Mouse (Mus musculus) granulocyte monocyte progenitor cell, adult 5-6 weeks (primary cell): ENCODE measurements around the gene Vmp1. TPM values are rescaled to one million over a fixed set of nuclear protein-coding genes. Genes with fewer than 3 reads are reported as not detected.

Experiments
- ATAC-seq: replicated peaks from 2 replicates; pipeline ENCODE4 v1.8.0; 2016; ENCODE audit warnings: mild to moderate bottlenecking, moderate TSS enrichment, inconsistent platforms; ENCODE audit not compliant: poor library complexity, severe bottlenecking
- total RNA-seq, 2 experiments: library from RNA; stranded (forward) in 1 of 2; stranded (reverse) in 1 of 2; fragments of 200-712, 200-1000 nt in 1 of 2; fragments of >200 nt in 1 of 2; fragmentation: Nextera tagmentation in 1 of 2; gene quantifications; 2 replicates each; pipeline ENCODE4 v1.2.3; 2014 to 2017

The Vmp1 gene
- total RNA-seq, 2 experiments from 2014 or later = 79.1 to 83.8 TPM

DNA sequence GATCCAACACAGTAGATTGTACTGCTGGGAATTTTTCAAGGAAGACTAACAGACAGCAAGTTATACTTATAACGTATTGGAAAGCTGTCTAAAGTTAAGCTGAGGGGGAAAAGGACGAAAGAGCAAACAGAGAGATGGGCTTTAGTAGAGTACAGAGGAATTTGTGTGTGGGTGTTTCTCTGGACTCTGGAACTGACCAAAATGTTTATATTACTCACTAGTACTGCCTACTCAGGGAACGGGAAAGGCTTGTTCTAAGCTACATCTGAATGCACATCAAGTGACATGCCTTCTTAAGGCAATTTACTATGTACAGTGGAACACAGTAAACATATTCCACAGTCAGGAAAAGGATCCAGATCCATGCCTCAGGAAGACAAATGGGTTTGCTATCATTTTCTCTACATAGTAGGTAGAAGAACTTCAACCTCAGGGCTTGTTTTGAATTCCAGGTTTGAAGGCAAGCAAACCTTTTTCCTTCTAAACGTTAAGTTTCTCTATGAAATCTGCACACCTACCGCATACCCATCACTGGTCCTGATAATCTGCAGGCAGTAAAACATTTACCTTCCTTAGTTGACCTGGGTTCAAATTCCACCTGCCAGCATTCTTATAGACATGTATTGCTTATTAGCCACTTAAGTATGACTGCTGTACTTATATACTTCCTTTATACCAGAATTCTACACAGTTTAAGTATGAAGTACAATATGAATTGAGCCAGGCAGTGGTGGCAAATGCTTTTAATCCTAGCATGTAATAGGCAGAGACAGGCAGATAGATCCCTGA, 78.7 kb downstream of the Vmp1 start:
- no peak for ATAC-seq

DNA sequence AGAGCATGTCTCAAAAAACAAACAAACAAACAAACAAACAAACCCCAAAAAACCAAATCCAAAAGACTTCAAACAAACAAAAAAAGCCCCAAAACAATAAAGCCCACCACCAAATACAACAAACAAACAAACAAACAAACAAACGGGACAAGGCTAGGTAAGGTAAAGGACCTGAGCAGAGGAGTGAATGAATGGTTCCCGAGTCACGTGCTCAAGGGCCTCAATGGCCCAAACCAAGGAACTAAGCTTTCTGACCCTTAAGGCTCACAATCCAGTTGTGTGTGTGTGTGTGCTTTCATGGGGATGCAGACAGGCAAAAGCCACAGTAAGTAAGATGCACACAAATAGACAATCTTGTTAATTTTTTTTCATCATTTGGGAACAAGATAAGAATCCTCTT, 79.3 kb downstream of the Vmp1 start:
- no peak for ATAC-seq

DNA sequence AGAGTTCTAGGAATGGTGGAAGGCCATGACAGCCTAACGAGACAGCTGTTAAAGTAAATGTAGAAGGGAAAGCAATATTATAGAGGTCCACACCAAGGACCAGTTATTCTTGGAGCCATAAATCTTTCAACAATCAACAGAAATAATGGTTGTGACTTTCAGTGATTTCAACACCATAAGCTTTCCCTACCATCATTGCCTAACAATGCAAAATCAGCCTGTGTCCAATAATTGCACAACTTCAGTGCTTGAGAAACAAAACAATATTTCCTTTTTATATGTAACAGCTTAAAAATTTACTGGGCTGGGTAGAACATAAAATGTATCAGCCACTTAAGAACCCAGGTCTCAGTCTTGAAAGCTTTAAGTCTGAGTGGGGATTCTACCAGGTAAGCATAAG, 79.9 kb downstream of the Vmp1 start:
- peak; percentile 93 for ATAC-seq

DNA sequence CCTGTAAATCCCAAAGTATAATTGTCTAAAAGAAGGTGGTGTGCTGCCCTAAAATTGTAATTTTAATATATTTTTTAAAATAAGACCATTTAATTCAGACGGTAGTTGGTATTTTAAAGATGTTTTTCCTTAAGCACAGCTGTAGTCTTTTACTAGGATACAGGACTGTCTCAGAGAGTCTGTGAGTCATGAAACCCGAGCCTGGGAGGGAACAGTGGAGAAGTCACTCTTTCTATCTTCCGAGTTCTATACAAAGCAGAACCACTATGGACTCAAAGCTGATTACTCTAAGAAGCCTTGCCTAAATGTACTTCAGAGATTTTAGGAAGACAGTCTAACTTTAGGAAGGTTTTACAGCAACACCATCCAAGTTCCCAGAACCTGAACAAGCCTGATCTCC, 81.5 kb downstream of the Vmp1 start:
- ATAC-seq = no peak

DNA sequence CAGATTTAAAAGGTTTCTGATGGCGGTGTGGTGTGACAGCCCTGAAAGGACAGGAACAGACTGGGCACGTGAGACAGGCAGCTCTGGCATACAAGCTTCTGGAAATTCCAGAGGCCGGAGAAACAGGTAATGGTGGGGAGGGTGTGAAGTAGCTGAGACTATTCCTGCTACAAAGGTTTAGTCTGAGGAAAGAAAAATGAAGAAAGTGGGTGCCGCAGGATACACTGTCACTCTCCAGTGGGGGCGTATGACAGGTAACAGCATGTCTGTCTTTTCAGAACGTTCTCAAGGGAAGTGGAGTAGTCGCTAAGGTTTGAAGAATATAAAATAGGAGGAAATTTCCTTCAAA, 83.5 kb downstream of the Vmp1 start:
- no peak for ATAC-seq

DNA sequence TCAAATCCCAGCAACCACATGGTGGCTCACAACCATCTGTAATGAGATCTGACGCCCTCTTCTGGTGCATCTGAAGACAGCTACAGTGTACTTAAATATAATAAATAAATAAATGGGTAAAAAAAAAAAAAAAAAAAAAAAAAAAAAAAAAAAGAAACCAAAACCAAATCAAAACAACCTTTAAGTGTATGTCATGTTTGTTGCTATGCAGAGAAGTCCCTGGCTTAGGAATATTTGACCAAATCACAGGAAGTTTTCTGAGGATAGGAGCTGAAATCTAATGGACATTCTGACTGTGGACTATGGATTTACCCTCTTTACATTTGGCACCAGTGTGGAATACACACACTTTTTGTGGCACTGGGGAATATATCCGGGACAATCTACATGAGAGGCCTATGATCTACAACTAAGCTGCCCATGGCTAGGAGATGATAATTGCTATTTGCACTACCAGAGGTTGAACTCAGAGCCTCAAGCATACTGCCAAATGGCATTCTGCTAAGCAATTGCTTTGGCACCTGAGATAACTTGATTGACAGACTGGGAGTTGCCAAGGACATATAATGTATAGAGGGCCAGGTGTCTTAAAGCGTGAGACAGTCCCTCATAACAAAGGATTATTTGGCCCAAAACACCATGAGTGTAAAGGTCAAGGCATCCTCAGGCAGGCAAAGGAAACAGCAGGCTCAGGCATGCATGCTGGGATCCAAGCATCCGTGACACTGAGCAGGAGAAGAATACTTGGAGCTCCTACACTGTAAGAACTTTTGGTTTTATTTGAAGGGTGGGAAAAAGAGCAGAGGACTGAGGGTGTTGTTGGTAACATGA, 84.0 kb downstream of the Vmp1 start:
- no peak for ATAC-seq

DNA sequence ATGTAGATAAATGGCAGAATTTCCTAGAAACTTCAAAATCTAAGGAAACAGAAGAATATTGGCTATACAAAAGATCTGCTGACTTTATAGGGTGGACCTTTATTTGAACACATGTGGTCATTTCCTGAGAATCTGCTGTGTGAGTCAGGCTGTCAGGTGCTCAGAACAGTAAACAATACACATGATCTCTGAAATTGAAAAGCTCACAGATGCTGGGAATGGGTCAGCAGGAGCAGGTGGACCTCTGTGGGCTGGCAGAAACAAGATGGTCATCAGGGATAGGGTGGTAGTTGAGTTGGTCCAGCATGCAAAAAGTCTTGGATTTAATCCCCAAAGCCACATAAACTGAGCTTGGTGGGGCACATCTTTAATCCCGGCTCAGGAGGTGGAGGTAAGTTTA, 85.1 kb downstream of the Vmp1 start:
- ATAC-seq = no peak

DNA sequence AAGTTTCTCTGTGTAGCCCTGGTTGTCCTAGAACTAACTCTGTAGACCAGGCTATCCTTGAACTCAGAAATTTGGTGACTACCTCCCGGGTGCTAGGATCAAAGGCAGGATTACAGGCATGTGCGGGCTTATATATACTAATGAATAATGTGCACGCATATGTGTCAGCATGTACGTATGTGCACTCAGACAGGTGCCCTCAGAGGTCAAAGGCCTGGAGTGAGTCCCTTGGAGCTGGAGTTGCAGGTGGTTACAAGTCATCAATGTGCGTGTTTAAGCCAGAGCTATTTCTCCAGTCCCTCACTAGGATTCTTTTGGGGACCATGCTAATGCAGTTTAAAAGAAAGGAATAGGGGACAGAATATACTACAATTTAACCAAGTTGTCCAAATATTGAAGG, 85.5 kb downstream of the Vmp1 start:
- no peak for ATAC-seq

DNA sequence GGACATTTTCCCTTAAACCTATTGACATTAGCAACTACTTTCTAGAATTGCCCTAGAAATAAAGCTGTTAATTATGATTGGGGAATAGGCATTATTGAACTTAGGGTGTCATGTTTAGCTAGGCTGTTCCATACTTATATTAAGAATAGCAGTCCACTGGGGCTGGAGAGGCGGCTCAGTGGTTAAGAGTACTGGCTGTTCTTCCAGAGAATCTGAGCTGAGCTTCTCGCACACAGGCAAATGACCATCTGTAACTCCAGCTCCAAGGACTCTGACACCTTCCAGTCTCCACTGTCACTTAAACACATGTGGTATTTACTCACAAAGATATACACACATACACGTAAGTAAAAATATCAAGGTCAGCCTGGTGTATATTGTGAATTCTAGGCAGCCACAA, 86.7 kb downstream of the Vmp1 start:
- no peak for ATAC-seq

DNA sequence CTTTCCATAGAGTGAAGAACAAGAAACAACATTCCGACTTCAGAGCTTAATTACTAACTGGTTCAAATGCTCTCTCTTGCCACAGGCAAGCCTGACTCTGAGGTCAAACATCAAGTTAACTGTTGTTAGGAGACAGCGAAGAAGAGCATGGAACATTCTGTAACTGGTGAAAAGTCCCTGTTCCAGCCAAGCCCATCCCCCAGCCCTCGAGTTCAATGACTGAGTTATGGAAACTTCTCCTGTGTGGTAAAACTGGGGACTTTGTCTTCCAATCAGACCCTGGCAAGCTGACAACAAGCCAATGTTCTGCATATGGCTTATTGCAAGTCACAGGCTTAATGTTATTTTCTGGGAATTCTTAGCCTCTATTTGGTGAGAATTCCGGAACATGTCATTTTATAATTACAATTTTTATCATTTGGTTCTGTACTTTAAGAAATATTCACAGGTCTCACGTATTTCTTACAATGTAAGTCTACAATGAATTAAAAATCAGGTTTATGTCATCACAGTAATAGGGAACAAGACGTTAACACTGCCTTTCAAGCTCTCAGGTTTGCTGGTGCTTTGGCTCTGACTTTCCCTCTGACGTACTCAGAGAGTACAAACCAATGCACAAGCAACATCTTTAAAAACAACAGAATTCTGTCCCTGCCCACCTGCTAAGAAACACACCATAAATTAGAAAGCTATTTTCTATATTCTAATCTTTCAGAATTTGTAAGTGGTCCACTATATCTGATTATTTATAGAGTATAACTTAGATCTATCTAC, 87.3 kb downstream of the Vmp1 start:
- no peak for ATAC-seq

DNA sequence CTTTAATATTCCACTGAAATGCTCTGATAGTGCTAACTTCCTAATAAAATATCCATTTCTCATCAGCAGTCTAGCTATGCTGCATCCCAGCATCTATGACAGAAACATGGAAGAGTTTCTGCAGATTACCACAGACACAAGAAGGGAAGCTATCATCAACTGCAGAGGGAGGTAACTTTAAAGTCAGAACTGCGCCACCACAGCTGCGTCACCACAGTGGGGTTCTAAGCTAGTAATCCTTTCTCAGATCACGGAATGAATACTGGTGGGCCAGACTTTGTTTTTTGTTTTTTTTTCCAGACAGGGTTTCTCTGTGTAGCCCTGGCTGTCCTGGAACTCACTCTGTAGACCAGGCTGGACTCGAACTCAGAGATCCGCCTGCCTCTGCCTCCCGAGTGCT, 88.3 kb downstream of the Vmp1 start:
- ATAC-seq = no peak

DNA sequence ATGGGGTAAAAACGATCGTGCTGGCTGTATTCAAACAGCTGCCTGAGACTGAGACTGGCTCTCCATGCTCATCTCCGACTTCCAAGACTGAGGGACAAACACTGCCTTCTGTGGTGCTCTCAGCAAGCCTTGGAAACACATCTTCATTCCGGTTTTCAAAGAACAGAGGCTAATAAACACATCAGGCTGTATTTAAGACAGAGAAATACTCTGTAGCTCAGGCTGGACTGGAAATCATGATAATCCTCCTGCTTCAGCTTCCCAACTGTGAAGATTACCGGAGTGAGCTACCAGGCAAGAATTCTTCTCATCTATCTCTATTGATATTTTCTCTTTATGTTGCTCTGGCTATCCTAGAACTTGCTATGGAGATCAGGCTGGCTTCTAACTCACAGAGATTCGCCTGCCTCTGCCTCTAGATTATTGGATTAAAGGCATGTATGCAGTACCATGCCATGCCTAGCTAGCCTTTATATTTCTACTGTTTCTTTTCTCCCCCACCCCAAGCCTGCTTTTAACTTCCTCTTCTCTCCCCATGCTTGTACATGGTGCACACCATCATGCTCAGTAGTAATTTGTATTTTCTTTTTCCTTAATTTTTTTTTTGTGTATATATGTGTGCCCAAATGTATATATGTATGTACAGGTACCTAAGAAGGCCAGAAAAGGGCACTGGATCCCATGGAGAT, 89.3 kb downstream of the Vmp1 start:
- no peak for ATAC-seq

DNA sequence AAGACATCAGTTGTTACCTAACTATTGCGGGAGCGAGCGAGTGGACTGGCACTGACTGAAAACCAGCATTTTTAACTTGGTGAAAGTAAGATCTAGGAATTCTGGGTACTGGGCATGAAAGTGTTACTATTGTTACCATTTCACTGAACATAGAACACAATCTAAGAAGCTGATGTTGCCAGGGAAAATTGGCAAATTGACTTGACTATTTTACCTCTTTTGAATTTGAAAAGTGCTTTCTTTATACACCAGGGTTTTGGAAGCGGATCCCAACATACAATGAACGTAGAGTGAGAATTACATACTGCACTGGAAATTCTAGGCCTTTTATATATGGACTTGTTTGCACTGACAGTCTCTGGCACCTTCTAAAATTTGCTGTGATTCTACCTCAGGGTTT, 90.2 kb downstream of the Vmp1 start:
- ATAC-seq = no peak

DNA sequence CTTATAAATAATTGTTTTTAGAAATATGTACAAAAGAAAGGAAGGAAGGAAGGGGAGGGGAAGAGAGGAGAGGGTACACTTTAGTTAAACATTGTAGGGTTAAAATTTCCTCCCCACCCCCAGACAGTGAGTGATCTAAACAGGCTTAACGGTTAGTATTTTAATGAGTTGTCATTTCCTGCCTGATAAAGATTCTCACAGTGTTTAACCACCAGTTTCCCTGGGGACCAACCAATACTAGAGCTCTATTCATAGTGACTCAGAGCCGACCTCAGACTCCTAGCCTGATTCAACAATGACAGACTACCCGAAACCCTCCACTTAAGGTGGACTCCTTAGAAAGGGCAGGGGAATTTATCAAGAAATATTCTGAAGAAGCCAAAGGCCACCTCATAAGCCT, 90.6 kb downstream of the Vmp1 start:
- ATAC-seq = peak; percentile 94

DNA sequence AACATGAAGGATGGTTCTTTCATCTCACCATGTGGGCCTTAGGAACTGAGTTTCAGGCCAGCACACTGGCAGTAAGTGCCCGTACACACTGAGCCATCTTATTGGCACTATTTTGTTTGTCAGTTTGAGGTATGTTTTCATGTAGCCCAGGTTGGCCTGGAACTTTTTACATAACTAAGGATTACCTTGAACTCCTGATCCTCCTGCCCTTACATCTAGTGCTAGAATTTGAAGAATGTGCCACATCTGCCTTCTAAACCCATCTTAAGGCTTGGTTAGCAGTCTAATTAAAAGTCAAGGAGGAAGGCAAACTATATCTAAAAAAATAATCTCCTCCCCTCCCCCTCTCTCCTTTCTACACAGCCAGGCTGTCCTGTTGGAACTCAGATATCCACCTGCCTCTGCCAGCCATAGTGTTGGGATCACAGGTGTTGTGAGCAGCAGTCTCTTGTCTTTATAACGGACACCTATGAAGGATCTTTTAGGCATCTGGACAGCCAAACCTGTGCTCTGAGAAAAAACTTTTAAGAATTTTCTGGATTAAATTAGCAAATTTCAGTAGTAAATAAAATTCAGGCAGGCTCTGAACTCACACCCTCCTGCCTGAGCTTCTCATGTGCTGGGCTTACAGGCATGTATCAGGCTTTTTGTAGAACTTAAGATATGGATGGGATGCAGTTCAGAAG, 91.6 kb downstream of the Vmp1 start:
- ATAC-seq = no peak

DNA sequence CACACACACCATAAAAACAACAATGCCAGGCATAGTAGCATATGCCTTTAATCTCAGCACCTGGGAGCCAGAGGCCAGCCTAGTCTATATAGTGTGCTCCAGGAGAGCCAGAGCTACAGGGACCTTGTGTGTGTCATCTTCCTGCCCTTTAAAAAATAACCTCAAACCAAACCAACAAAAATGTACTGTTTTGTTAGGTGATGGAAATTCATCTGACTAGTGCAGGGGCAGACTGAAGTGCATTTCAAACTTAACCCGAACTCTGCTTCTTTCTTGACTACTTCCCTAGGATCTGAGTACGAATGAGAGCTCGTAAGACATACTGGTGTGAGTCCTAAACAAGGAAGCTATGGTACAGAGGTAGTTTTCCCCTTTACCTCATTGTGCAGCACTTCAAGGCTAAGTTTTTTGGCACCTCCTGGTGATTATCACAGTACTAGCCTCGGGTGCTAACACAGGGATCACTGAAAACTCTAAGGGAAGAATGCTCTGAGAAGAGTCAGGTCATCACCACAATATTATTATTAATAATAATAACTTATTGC, 92.3 kb downstream of the Vmp1 start:
- no peak for ATAC-seq

DNA sequence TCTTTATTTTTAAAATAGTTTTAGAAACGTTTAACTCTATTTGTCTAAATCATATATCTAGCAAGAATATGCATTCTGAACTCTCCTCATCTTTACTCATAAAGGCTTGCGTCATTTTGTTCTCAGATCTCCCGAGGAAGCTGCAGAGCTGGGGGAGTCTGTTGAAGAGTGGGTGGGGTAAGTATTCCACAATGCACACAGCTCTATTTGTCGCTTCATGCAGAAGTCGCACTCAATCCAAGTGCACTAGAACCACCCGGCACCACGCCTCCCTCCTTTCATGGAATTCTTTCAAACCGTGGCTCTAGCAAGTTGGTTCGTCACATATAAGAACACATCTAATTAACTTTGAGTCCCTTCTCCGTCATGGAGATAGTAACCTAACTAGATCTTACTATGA, 93.1 kb downstream of the Vmp1 start:
- no peak for ATAC-seq

DNA sequence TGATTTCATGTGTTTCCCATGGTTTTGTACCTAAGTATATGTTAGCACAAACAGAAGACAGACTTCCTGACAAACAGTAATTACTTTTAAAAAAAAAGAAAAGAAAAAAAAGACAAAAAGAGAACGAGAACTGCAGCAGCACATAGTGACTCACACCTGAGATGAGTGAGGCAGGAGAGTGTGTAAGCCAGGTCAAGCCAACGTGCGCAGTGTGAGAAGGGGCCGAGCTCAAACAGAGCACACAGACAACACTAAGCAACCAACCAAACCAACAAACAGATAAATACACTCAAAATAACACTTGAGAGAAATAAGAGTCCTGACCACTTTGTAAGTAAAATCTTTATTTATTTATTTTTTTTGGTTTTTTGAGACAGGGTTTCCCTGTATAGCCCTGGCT, 93.6 kb downstream of the Vmp1 start:
- no peak for ATAC-seq

DNA sequence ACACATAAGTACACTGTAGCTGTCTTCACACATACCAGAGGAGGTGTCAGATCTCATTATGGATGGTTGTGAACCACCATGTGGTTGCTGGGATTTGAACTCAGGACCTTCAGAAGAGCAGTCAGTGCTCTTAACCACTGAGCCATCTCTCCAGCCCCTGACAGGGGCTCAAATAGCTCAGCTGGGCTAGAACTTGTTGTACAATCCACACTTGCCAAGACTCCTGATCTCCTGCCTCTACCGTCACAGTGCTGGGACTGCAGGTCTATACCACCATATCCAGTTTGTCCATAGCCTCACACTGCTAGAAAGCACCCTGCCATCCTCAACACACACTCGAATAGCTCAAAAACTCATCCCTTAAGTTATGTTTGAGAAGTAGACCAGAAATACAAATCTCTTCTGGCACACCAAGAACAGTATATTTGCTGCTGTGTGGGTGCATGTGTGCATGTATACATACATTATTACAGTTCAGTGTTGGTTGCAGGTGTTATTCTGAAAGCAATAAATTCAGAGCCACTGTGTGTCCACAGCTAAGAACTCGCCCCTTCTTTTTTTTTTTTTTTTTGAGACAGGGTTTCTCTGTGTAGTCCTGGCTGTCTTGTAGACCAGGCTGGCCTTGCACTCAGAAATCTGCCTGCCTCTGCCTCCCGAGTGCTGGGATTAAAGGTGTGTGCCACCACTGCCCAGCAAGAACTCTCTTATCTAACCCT, 94.9 kb downstream of the Vmp1 start:
- no peak for ATAC-seq
